Mouse (Mus musculus) brain, adult 2 months (tissue): ENCODE measurements around the gene Gdf2.

Experiments used
- DNase-seq: peaks from one replicate; pipeline ENCODE4 v3.0.0; 2011; ENCODE audit warnings: low read depth, low spot score

Gdf2 gene

GRCm38 (mm10) chr14:33940739-33941138 lies at the start of gene Gdf2:
Gene Gdf2 (plus strand): TSS chr14:33941039.
- DNase-seq = no peak

GRCm38 (mm10) chr14:33891507-33891906 lies 49.3 kb upstream of the Gdf2 start:
- DNase-seq = no peak

GRCm38 (mm10) chr14:33895777-33896176 lies 45.1 kb upstream of the Gdf2 start:
- DNase-seq = peak; percentile 60

GRCm38 (mm10) chr14:33896628-33897300 lies 44.1 kb upstream of the Gdf2 start:
- DNase-seq = peak; percentile 52

GRCm38 (mm10) chr14:33902783-33903182 lies 38.1 kb upstream of the Gdf2 start:
- no peak for DNase-seq

- DNase-seq = no peak
Observed at GRCm38 (mm10) chr14:33903199-33903598, 37.6 kb upstream of the Gdf2 start.

- no peak for DNase-seq
Observed at GRCm38 (mm10) chr14:33904851-33905250, 36.0 kb upstream of the Gdf2 start.

- DNase-seq = peak; percentile 45
Observed at GRCm38 (mm10) chr14:33913727-33914126, 27.1 kb upstream of the Gdf2 start.

GRCm38 (mm10) chr14:33914206-33914605 lies 26.6 kb upstream of the Gdf2 start:
- no peak for DNase-seq

- DNase-seq = peak; percentile 59
Observed at GRCm38 (mm10) chr14:33920727-33921559, 19.9 kb upstream of the Gdf2 start.

GRCm38 (mm10) chr14:33922771-33923167 lies 18.1 kb upstream of the Gdf2 start:
- no peak for DNase-seq

GRCm38 (mm10) chr14:33923168-33924070 lies 17.4 kb upstream of the Gdf2 start, which contains the start of gene Gdf10:
Gene Gdf10 (plus strand): TSS chr14:33923587.
- peak; percentile 34 for DNase-seq

- DNase-seq = no peak
Observed at GRCm38 (mm10) chr14:33931853-33932252, 9.0 kb upstream of the Gdf2 start.

GRCm38 (mm10) chr14:33932935-33933703 lies 7.7 kb upstream of the Gdf2 start:
- peak; percentile 59 for DNase-seq

GRCm38 (mm10) chr14:33933778-33934317 lies 7.0 kb upstream of the Gdf2 start:
- DNase-seq = peak; percentile 59

- DNase-seq = peak; percentile 83
Observed at GRCm38 (mm10) chr14:33939117-33939516, 1.7 kb upstream of the Gdf2 start.

- no peak for DNase-seq
Observed at GRCm38 (mm10) chr14:33942222-33942621, 1.4 kb downstream of the Gdf2 start.

- no peak for DNase-seq
Observed at GRCm38 (mm10) chr14:33946125-33946524, 5.3 kb downstream of the Gdf2 start.

GRCm38 (mm10) chr14:33952233-33952981 lies 11.6 kb downstream of the Gdf2 start:
- peak; percentile 69 for DNase-seq

- DNase-seq = no peak
Observed at GRCm38 (mm10) chr14:33953761-33954160, 12.9 kb downstream of the Gdf2 start, which contains the start of gene Rbp3. Gene Rbp3 (plus strand): TSS chr14:33954003.
